Mouse (Mus musculus) right cerebral cortex, postnatal 10 days (tissue): ENCODE results near the gene Slc36a3.

ENCODE experiments used
- DNase-seq, 2 experiments: peaks; one replicate each; pipeline ENCODE4 v3.0.0; 2021; ENCODE audit warnings: low spot score in 2 of 2

The Slc36a3 gene

DNA sequence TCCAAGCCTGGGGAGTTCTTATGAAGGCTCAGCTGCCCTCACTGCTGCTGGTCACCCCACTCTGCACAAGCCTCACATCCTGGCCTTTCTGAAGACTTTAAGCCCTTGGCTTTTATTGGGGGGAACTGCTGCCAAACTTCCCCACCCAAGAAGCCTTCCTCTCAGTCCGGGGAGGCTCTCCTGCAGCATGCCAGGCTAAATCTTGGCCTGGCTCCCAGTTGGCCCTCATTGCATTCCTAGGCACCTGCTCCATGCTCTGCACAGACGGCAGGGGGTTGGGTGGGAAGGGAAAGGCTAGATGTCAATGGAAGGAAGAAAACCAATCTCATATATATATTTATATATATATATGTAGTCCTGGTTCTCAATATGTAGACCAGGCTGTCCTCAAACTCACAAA is 75.9 kb downstream of the Slc36a3 start:
- peak; percentile 37 to 56 for DNase-seq
